Mouse (Mus musculus): ENCODE data around the gene Epn1.

DNA sequence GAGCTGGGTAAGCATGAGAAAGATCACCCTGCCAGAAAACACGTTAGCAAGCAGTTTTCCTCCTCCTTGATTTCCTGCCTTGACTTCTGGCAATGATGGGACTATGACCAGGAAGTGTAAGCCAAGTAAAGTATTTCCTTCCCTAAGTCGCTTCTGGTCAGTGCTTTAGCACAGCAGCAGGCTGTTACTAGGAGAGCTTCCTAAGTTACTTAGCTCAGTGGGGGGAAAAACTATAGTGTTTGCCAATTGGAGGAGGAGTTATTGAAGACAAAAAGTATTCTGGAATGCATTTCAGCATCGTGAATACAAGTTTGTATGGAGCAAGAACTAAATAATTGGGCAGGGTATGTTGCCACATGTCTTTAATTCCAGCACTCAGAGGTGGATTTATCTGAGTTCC, 32.7 kb downstream of the Epn1 start:
- TF ChIP-seq CTCF (IDR thresholded peaks at IDR 0.05; ENCODE audit: insufficient read depth, low read depth, low read length) = no peak
- no peak for TF ChIP-seq POLR2A (IDR thresholded peaks at IDR 0.05; ENCODE audit: insufficient read depth, low read depth, low read length)
